Mouse (Mus musculus) urinary bladder, adult 18-20 months (tissue): ENCODE data around the gene Setd1b.

Experiments
- DNase-seq, 2 experiments: peaks; one replicate each; pipeline ENCODE4 v3.0.0; 2022; ENCODE audit warnings: low spot score in 2 of 2, mixed read lengths in 2 of 2

Setd1b gene

GRCm38 (mm10) chr5:123139722-123140627 is 2.0 kb upstream of the Setd1b start:
- peak in 1 of 2 experiments; percentile 35 for DNase-seq

- peak; percentile 89 to 92 for DNase-seq
These were observed 1.1 kb upstream of the Setd1b start for GRCm38 (mm10) chr5:123140694-123141554.

GRCm38 (mm10) chr5:123141555-123142160 is 335 bp upstream of the Setd1b start:
- peak; percentile 39 to 63 for DNase-seq

GRCm38 (mm10) chr5:123143251-123143970 is 1.4 kb downstream of the Setd1b start:
- no peak for DNase-seq

DNA sequence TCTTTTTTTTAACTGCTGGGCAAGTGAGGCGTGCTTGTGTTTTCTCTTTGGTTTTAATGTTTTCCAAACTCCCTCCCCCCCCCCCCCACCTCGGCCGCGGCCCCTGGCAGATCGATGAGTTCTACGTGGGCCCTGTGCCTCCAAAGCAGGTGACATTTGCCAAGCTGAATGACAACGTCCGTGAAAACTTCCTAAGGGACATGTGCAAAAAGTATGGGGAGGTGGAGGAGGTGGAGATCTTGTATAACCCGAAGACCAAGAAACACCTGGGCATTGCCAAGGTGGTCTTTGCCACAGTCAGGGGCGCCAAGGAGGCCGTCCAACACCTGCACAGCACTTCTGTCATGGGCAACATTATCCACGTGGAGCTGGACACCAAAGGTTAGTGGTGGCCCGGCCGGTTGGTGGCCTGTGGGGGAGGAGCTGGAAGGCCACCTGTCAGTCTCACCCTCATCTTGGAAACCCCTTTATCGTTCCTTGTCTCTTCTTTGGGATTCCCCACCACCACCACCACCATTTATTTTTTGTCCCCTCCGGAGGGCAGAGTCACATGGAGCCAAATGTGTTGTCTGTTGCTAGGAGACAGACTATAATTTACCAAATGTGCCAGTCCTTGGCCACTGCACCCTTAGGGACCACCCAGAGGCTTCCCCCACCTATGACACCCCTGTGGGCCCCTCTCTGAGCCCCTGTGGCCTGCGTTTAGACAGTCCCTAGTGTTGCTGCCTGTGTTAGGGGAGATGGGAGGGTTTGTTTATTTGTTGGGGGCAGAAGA is 2.2 kb downstream of the Setd1b start:
- DNase-seq, result peak in 1 of 2 experiments; percentile 39

- no peak for DNase-seq
These were observed 3.0 kb downstream of the Setd1b start for GRCm38 (mm10) chr5:123144746-123145590.

GRCm38 (mm10) chr5:123146357-123146756 is 4.4 kb downstream of the Setd1b start:
- DNase-seq, result no peak

DNA sequence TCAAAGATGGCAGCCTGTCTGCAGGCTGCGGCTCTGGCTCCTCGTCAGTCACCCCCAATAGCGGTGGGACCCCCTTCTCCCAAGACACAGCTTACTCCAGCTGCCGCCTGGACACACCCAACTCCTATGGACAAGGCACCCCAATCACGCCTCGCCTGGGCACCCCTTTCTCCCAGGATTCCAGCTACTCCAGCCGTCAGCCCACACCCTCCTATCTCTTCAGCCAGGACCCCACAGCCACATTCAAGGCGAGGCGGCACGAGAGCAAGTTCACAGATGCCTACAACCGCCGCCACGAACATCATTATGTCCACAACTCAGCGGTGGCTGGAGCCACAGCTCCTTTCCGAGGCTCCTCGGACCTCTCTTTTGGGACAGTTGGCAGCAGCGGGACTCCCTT is 5.6 kb downstream of the Setd1b start:
- DNase-seq, result no peak

- DNase-seq, result no peak
These were observed 6.2 kb downstream of the Setd1b start for GRCm38 (mm10) chr5:123148073-123148722.

- peak; percentile 82 to 86 for DNase-seq
These were observed 7.7 kb downstream of the Setd1b start for GRCm38 (mm10) chr5:123149451-123150400.

- no peak for DNase-seq
These were observed 8.6 kb downstream of the Setd1b start for GRCm38 (mm10) chr5:123150641-123151040.

DNA sequence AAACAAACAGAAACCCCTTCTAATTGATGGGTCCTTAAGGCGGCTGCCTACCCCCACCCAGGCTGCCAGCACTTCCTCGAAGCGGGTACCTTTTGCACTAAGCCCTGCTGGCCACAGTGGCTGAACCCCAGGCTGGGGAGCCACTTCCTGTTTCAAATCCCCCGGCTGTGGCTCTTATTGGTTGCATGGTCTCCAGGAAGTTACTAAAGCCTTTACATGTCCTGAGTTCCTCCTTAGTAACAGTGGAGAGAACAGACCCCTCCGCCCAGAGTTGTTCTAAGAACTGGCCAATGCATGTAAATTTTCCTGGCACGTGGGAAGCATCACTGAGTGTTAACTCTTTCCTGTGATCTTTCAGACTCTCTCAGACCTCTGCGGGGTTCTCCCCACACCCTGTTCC is 9.1 kb downstream of the Setd1b start:
- DNase-seq, result no peak

GRCm38 (mm10) chr5:123151707-123152362 is 9.8 kb downstream of the Setd1b start:
- DNase-seq, result no peak

- no peak for DNase-seq
These were observed 10.9 kb downstream of the Setd1b start for GRCm38 (mm10) chr5:123152901-123153300.

GRCm38 (mm10) chr5:123155425-123155824 is 13.4 kb downstream of the Setd1b start:
- DNase-seq, result no peak

- DNase-seq, result no peak
These were observed 14.8 kb downstream of the Setd1b start for GRCm38 (mm10) chr5:123156763-123157162.

DNA sequence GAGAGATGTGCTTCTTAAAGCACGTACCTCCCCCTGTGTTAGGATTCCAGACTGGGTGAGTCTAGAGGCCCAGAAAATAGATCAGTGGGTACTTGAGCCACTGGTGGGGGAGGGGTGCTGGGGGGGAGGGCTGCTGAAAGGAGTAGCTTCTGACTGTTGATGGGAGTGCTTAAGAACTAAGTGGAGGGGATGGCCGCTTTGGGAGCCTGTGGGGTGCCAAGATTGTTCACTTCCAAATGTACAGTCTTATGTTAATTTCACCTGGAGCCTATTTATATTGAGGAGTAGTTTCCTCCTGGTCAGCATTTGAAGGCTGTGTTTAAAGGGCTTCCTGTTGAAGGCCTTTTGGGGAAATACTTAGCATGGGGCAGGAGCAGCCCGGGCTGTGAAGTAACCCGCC is 16.0 kb downstream of the Setd1b start:
- no peak for DNase-seq
